Mouse (Mus musculus): ENCODE measurements around the gene 2210408I21Rik. TPM values are rescaled to one million over a fixed set of nuclear protein-coding genes. Genes with fewer than 3 reads are reported as not detected.

Gene 2210408I21Rik
- total and polyA plus RNA-seq, 3 experiments: 1.6 to 4.0 TPM; not detected in 1

- no peak for TF ChIP-seq MAZ (IDR thresholded peaks at IDR 0.05; ENCODE audit: low read depth, low read length)
- TF ChIP-seq USF1 (IDR thresholded peaks at IDR 0.05; ENCODE audit: low read depth, low read length): no peak
- TF ChIP-seq MYB (IDR thresholded peaks at IDR 0.05; ENCODE audit: low read depth, low read length): no peak
- TF ChIP-seq POLR2AphosphoS2 (IDR thresholded peaks at IDR 0.05; ENCODE audit: low read length): no peak
- TF ChIP-seq CHD1 (IDR thresholded peaks at IDR 0.05; ENCODE audit: low read depth, low read length): no peak
- H3K36me3 ChIP-seq (ENCODE audit: control insufficient read depth in 1 of 2, insufficient read depth in 2 of 2, low read length in 2 of 2): peaks cover 0 to 14% of the 10 kb centered on the region in 2 experiments; a peak in 2 of 4 replicates
- no peaks in the 10 kb centered on the region for H3K27me3 ChIP-seq (ENCODE audit: control insufficient read depth in 1 of 2, insufficient read depth in 2 of 2, low read length in 2 of 2)
- no peak overlapping the region for H3K9ac ChIP-seq (ENCODE audit: control insufficient read depth, low read depth, low read length, poor library complexity, severe bottlenecking)
- H3K79me2 ChIP-seq (ENCODE audit: control insufficient read depth, insufficient read depth, low read length, poor library complexity): no peaks in the 10 kb centered on the region
- H3K27ac ChIP-seq (ENCODE audit: control insufficient read depth, low read depth, low read length): no peak overlapping the region
- H3K4me3 ChIP-seq (ENCODE audit: control insufficient read depth in 1 of 2, insufficient read depth in 1 of 2, low read depth in 2 of 2, low read length in 2 of 2): no peak overlapping the region
- no peaks in the 10 kb centered on the region for H3K9me3 ChIP-seq (replicated peaks; ENCODE audit: insufficient read depth, low read length)
- peaks cover 5 to 9% of the 10 kb centered on the region in 2 experiments; a peak in 3 of 4 replicates for H3K4me1 ChIP-seq (ENCODE audit: control insufficient read depth in 1 of 2, insufficient read depth in 2 of 2, low read length in 2 of 2)
- DNase-seq (ENCODE audit: low read depth, low spot score): no peak
Measured at GRCm38 (mm10) chr13:77217672-77218280, 82.4 kb downstream of the 2210408I21Rik start.

GRCm38 (mm10) chr13:77221072-77221471 lies 85.7 kb downstream of the 2210408I21Rik start:
- H3K9ac ChIP-seq (ENCODE audit: control insufficient read depth, low read depth, low read length, poor library complexity, severe bottlenecking): no peak overlapping the region
- no peak overlapping the region for H3K27ac ChIP-seq (ENCODE audit: control insufficient read depth, low read depth, low read length)
- no peaks in the 10 kb centered on the region for H3K27me3 ChIP-seq (ENCODE audit: control insufficient read depth in 1 of 2, insufficient read depth in 2 of 2, low read length in 2 of 2)
- TF ChIP-seq USF2 (IDR thresholded peaks at IDR 0.05; ENCODE audit: borderline replicate concordance in 1 of 2, insufficient read depth in 1 of 2, low read depth in 1 of 2, low read length in 2 of 2) (no peak), BHLHE40 (IDR thresholded peaks at IDR 0.05; ENCODE audit: borderline replicate concordance, low read depth, low read length) (no peak), EP300 (IDR thresholded peaks at IDR 0.05; ENCODE audit: low read depth in 1 of 2, low read length in 2 of 2) (peak; percentile 78 to 82), GATA1 (IDR thresholded peaks at IDR 0.05; ENCODE audit: low read depth, low read length) (peak; percentile 72), TCF12 (IDR thresholded peaks at IDR 0.05; ENCODE audit: low read depth, low read length) (peak; percentile 63), SIN3A (IDR thresholded peaks at IDR 0.05; ENCODE audit: low read length) (peak; percentile 40; the same call in 1 of the 2 replicates), MYB (IDR thresholded peaks at IDR 0.05; ENCODE audit: low read depth, low read length) (peak; percentile 46; the same call in 1 of the 2 replicates), MAFK (IDR thresholded peaks at IDR 0.05; ENCODE audit: borderline replicate concordance, low read depth, low read length) (no peak), ZNF384 (IDR thresholded peaks at IDR 0.05; ENCODE audit: low read depth, low read length) (peak; percentile 64), ZKSCAN1 (IDR thresholded peaks at IDR 0.05; ENCODE audit: low read depth, low read length) (peak; percentile 54; the same call in 1 of the 2 replicates), RCOR1 (IDR thresholded peaks at IDR 0.05; ENCODE audit: low read depth, low read length) (peak; percentile 65), KAT2A (conservative IDR thresholded peaks at IDR 0.05; ENCODE audit: low read depth, low read length) (no peak), ETS1 (IDR thresholded peaks at IDR 0.05; ENCODE audit: low read depth, low read length) (peak; percentile 57)
- peaks cover 0 to 7% of the 10 kb centered on the region in 2 experiments; a peak in 2 of 4 replicates for H3K36me3 ChIP-seq (ENCODE audit: control insufficient read depth in 1 of 2, insufficient read depth in 2 of 2, low read length in 2 of 2)
- H3K9me3 ChIP-seq (replicated peaks; ENCODE audit: insufficient read depth, low read length): no peaks in the 10 kb centered on the region
- H3K79me2 ChIP-seq (ENCODE audit: control insufficient read depth, insufficient read depth, low read length, poor library complexity): no peaks in the 10 kb centered on the region
- peaks cover 4 to 5% of the 10 kb centered on the region in 2 experiments; a peak in 3 of 4 replicates for H3K4me1 ChIP-seq (ENCODE audit: control insufficient read depth in 1 of 2, insufficient read depth in 2 of 2, low read length in 2 of 2)
- peak; percentile 42 for DNase-seq (ENCODE audit: low read depth, low spot score)
- no peak overlapping the region for H3K4me3 ChIP-seq (ENCODE audit: control insufficient read depth in 1 of 2, insufficient read depth in 1 of 2, low read depth in 2 of 2, low read length in 2 of 2)

Measured in MEL (cell line).